Mouse (Mus musculus) heart, postnatal 0 days (tissue): ENCODE measurements around the gene P2rx1. TPM values are rescaled to one million over a fixed set of nuclear protein-coding genes. Genes with fewer than 3 reads are reported as not detected.

Experiments used
- ATAC-seq: fragments of 200-750 bp; cut with Nextera tagmentation; 2 replicates; pipeline ENCODE4 v1.8.0; 2017; ENCODE audit warnings: low read depth, moderate number of reproducible peaks, moderate library complexity; ENCODE audit not compliant: insufficient read depth
- DNase-seq: peaks from one replicate; pipeline ENCODE4 v3.0.0-alpha.2; 2016; ENCODE audit warnings: low spot score
- H3K27ac ChIP-seq: fragments of 300-500 bp; sonication (generic); 2 replicates; pipeline ENCODE4 v1.5.1; 2014; ENCODE audit warnings: low read depth, mild to moderate bottlenecking
- H3K27me3 ChIP-seq: fragments of 300-500 bp; sonication (generic); 2 replicates; pipeline ENCODE4 v1.6.1; 2014; ENCODE audit warnings: low read length, mixed read lengths; ENCODE audit not compliant: control insufficient read depth, insufficient read depth
- H3K36me3 ChIP-seq: fragments of 300-500 bp; sonication (generic); replicated peaks from 2 replicates; pipeline ENCODE4 v1.6.1; 2014; ENCODE audit warnings: low read length, mixed read lengths; ENCODE audit not compliant: control insufficient read depth, insufficient read depth
- H3K4me1 ChIP-seq: fragments of 300-500 bp; sonication (generic); 2 replicates; pipeline ENCODE4 v1.6.1; 2014; ENCODE audit warnings: antibody characterized with exemption; ENCODE audit not compliant: control insufficient read depth, insufficient read depth
- H3K4me2 ChIP-seq: fragments of 300-500 bp; sonication (generic); 2 replicates; pipeline ENCODE4 v1.6.1; 2014; ENCODE audit warnings: low read depth, mild to moderate bottlenecking, low read length, moderate library complexity
- H3K4me3 ChIP-seq: fragments of 300-500 bp; sonication (generic); 2 replicates; pipeline ENCODE4 v1.5.1; 2014; ENCODE audit warnings: low read depth, low read length
- H3K9ac ChIP-seq: fragments of 300-500 bp; sonication (generic); replicated peaks from 2 replicates; pipeline ENCODE4 v1.6.1; 2014; ENCODE audit warnings: low read depth, low read length, mixed read lengths
- H3K9me3 ChIP-seq: fragments of 300-500 bp; sonication (generic); replicated peaks from 2 replicates; pipeline ENCODE4 v1.6.1; 2016; ENCODE audit warnings: low read length; ENCODE audit not compliant: control insufficient read depth
- CTCF ChIP-seq: IDR thresholded peaks from 2 replicates; pipeline ENCODE4 v1.5.1; 2016; ENCODE audit warnings: antibody characterized with exemption, control low read depth, low read depth
- EP300 ChIP-seq: IDR thresholded peaks from 2 replicates; pipeline ENCODE4 v1.6.1; 2016; ENCODE audit warnings: antibody characterized with exemption, low read depth
- WGBS: fragments of 180-500 bp; shearing (Covaris S2); extraction: QIAGEN DNeasy Blood & Tissue Kit; methylation state at CpG from one replicate; pipeline ENCODE4 v1.1.7; 2014; 5-methylcytosine and 5-hydroxymethylcytosine counted together
- microRNA-seq: library from miRNA; unstranded; fragments of <30 nt; microRNA quantifications from one replicate; pipeline ENCODE4, GENCODE M21; 2016
- polyA plus RNA-seq: library from polyadenylated mRNA; unstranded; fragments of >200 nt; fragmentation: Nextera tagmentation; extraction: Ambion mirVana; gene quantifications from 2 replicates; pipeline ENCODE4 v1.2.1, GENCODE M21; 2015
- total RNA-seq: library from RNA; depleted of rRNA; stranded (reverse); fragments of >200 nt; gene quantifications from 2 replicates; pipeline ENCODE4 v1.2.3, GENCODE M21; 2014; ENCODE audit warnings: low replicate concordance; rRNA removed

The P2rx1 gene
- total and polyA plus RNA-seq, 2 experiments from 2014 or later, result 0.71 to 24.8 TPM

GRCm38 (mm10) chr11:73059630-73060029 lies 60.7 kb downstream of the P2rx1 start:
- no peak overlapping the region for H3K4me2 ChIP-seq
- no peak for TF ChIP-seq CTCF
- TF ChIP-seq EP300, result no peak
- no peak overlapping the region for H3K9ac ChIP-seq
- H3K4me3 ChIP-seq, result no peak overlapping the region
- 91% methylated on average over 3 of the region's 3 CpGs for WGBS
- H3K27me3 ChIP-seq, result no peaks in the 10 kb centered on the region
- H3K4me1 ChIP-seq, result peaks cover 6% of the 10 kb centered on the region; the same call in 1 of the 2 replicates
- H3K36me3 ChIP-seq, result peaks cover 49% of the 10 kb centered on the region
- DNase-seq, result no peak
- no peaks in the 10 kb centered on the region for H3K9me3 ChIP-seq
- no peak overlapping the region for H3K27ac ChIP-seq
- no peak for ATAC-seq

- no peak for TF ChIP-seq EP300
- no peak for TF ChIP-seq CTCF
- no peak overlapping the region for H3K27ac ChIP-seq
- ATAC-seq (no peak), DNase-seq (no peak)
- WGBS, result 36% methylated on average over 3 of the region's 3 CpGs
- H3K9ac ChIP-seq, result no peak overlapping the region
- no peak overlapping the region for H3K4me3 ChIP-seq
- H3K4me1 ChIP-seq, result peaks cover 6% of the 10 kb centered on the region; the same call in 1 of the 2 replicates
- no peak overlapping the region for H3K4me2 ChIP-seq
- H3K27me3 ChIP-seq, result no peaks in the 10 kb centered on the region
- no peaks in the 10 kb centered on the region for H3K9me3 ChIP-seq
- peaks cover 41% of the 10 kb centered on the region for H3K36me3 ChIP-seq
Observed at GRCm38 (mm10) chr11:73061413-73061812, 62.5 kb downstream of the P2rx1 start.

Small RNA genes lying within 50 kb of the gene (microRNA-seq; reads per million reads assigned to microRNA genes)
- not detected for gene Gm44467

Other genes with a start within 250 kb of the P2rx1 start
- 5.2 and 10.2 TPM in 2 replicates for gene Cyb5d2, start 203.0 kb upstream of the P2rx1 start, total RNA-seq
- gene Cyb5d2, start 203.0 kb upstream of the P2rx1 start, polyA plus RNA-seq, result 7.3 and 9.1 TPM in 2 replicates
- 23.5 and 43.2 TPM in 2 replicates for gene Zzef1, start 202.9 kb upstream of the P2rx1 start, total RNA-seq
- 5.2 and 5.3 TPM in 2 replicates for gene Zzef1, start 202.9 kb upstream of the P2rx1 start, polyA plus RNA-seq
- 3.8 and 9.7 TPM in 2 replicates for gene Atp2a3, start 37.9 kb upstream of the P2rx1 start, total RNA-seq
- gene Atp2a3, start 37.9 kb upstream of the P2rx1 start, polyA plus RNA-seq, result 2.6 and 3.1 TPM in 2 replicates
- gene Camkk1, start 19.9 kb downstream of the P2rx1 start, total RNA-seq, result 0.62 and 4.9 TPM in 2 replicates
- 0.68 and 1.1 TPM in 2 replicates for gene Camkk1, start 19.9 kb downstream of the P2rx1 start, polyA plus RNA-seq
- 7.1 and 8.9 TPM in 2 replicates for gene Ncbp3, start 48.7 kb downstream of the P2rx1 start, total RNA-seq
- gene Ncbp3, start 48.7 kb downstream of the P2rx1 start, polyA plus RNA-seq, result 6.6 and 7.0 TPM in 2 replicates
- gene Itgae, start 91.5 kb downstream of the P2rx1 start, total RNA-seq, result 0.58 TPM in 1 of 2 replicates, not detected in the other
- 0.04 and 0.12 TPM in 2 replicates for gene Itgae, start 91.5 kb downstream of the P2rx1 start, polyA plus RNA-seq
- gene Haspin, start 139.2 kb downstream of the P2rx1 start, total RNA-seq, result 2.4 and 6.0 TPM in 2 replicates
- gene Haspin, start 139.2 kb downstream of the P2rx1 start, polyA plus RNA-seq, result 3.0 and 4.0 TPM in 2 replicates
- 2.0 and 4.3 TPM in 2 replicates for gene P2rx5, start 161.3 kb downstream of the P2rx1 start, total RNA-seq
- 1.6 and 1.7 TPM in 2 replicates for gene P2rx5, start 161.3 kb downstream of the P2rx1 start, polyA plus RNA-seq
- 122 and 178 TPM in 2 replicates for gene Emc6, start 177.9 kb downstream of the P2rx1 start, total RNA-seq
- gene Emc6, start 177.9 kb downstream of the P2rx1 start, polyA plus RNA-seq, result 123 and 132 TPM in 2 replicates
- gene Tax1bp3, start 178.0 kb downstream of the P2rx1 start, total RNA-seq, result 103 and 144 TPM in 2 replicates
- 217 and 224 TPM in 2 replicates for gene Tax1bp3, start 178.0 kb downstream of the P2rx1 start, polyA plus RNA-seq
- gene Ctns, start 199.9 kb downstream of the P2rx1 start, total RNA-seq, result 17.0 and 17.3 TPM in 2 replicates
- 10.3 and 10.7 TPM in 2 replicates for gene Ctns, start 199.9 kb downstream of the P2rx1 start, polyA plus RNA-seq
- gene Shpk, start 200.4 kb downstream of the P2rx1 start, total RNA-seq, result 0.08 and 1.9 TPM in 2 replicates
- gene Shpk, start 200.4 kb downstream of the P2rx1 start, polyA plus RNA-seq, result 0.77 and 0.95 TPM in 2 replicates
- 3.1 TPM in 1 of 2 replicates, not detected in the other for gene Trpv1, start 235.2 kb downstream of the P2rx1 start, total RNA-seq
- gene Trpv1, start 235.2 kb downstream of the P2rx1 start, polyA plus RNA-seq, result 0.07 TPM in 1 of 2 replicates, not detected in the other